Mouse (Mus musculus) bone marrow macrophage, adult 2 months (primary cell): Measurements from ENCODE around the gene Vps26c.

Experiments used
- CTCF ChIP-seq: IDR thresholded peaks from 2 replicates; pipeline ENCODE4 v1.5.1; 2012; ENCODE audit warnings: low read depth, mild to moderate bottlenecking, low read length, moderate library complexity
- POLR2A ChIP-seq: IDR thresholded peaks from 2 replicates; pipeline ENCODE4 v1.6.1; 2012; ENCODE audit warnings: mild to moderate bottlenecking, low read depth, low read length, borderline replicate concordance

DNA sequence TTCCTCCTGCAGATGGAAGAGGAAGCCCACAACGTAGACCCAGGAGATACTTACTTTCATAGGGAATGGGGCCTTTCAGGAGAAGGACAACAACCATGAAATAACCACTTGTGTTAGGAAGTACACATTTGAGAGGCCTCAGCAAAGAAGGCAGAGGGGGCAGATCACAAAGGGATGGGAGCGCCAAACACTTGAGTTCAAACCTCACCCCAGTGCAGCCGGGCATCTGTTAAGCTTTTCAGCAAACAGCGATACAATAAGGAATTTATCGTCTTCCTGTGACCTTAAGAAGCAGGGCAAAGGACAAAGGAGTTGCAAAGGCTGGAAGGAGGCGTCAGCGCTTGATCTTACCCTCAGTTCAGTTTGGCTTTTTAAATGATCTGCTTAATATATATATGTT lies 33.2 kb upstream of the Vps26c start:
- TF ChIP-seq CTCF, result no peak
- TF ChIP-seq POLR2A, result no peak
